Mouse (Mus musculus) stomach, postnatal 0 days (tissue): ENCODE results near the gene Nbea. TPM values are rescaled to one million over a fixed set of nuclear protein-coding genes. Genes with fewer than 3 reads are reported as not detected.

Experiments
- ATAC-seq: fragments of 200-750 bp; cut with Nextera tagmentation; 2 replicates; pipeline ENCODE4 v1.8.0; 2017; ENCODE audit not compliant: low FRiP score, low TSS enrichment
- DNase-seq: peaks from one replicate; pipeline ENCODE4 v3.0.0-alpha.2; 2016; ENCODE audit warnings: low spot score
- H3K27ac ChIP-seq: fragments of 300-500 bp; sonication (generic); replicated peaks from 2 replicates; pipeline ENCODE4 v1.5.1; 2014; ENCODE audit warnings: mild to moderate bottlenecking, control low read depth
- H3K27me3 ChIP-seq: fragments of 300-500 bp; sonication (generic); 2 replicates; pipeline ENCODE4 v1.6.1; 2014; ENCODE audit warnings: low read length; ENCODE audit not compliant: control insufficient read depth, insufficient read depth
- H3K36me3 ChIP-seq: fragments of 300-500 bp; sonication (generic); 2 replicates; pipeline ENCODE4 v1.6.1; 2014; ENCODE audit warnings: low read length, mixed read lengths; ENCODE audit not compliant: control insufficient read depth, insufficient read depth
- H3K4me1 ChIP-seq: fragments of 300-500 bp; sonication (generic); replicated peaks from 2 replicates; pipeline ENCODE4 v1.6.1; 2014; ENCODE audit warnings: antibody characterized with exemption; ENCODE audit not compliant: control insufficient read depth, insufficient read depth
- H3K4me2 ChIP-seq: fragments of 300-500 bp; sonication (generic); replicated peaks from 2 replicates; pipeline ENCODE4 v1.6.1; 2014; ENCODE audit warnings: low read depth, mild to moderate bottlenecking, control low read depth, moderate library complexity
- H3K4me3 ChIP-seq: fragments of 300-500 bp; sonication (generic); 2 replicates; pipeline ENCODE4 v1.5.1; 2014; ENCODE audit warnings: low read depth, low read length, control low read depth
- H3K9ac ChIP-seq: fragments of 300-500 bp; sonication (generic); 2 replicates; pipeline ENCODE4 v1.6.1; 2014; ENCODE audit warnings: mild to moderate bottlenecking, low read length, control low read depth, mixed read lengths
- H3K9me3 ChIP-seq: fragments of 300-500 bp; sonication (generic); 2 replicates; pipeline ENCODE4 v1.6.1; 2016; ENCODE audit warnings: low read length; ENCODE audit not compliant: control insufficient read depth
- CTCF ChIP-seq: IDR thresholded peaks from 2 replicates; pipeline ENCODE4 v1.5.1; 2016; ENCODE audit warnings: antibody characterized with exemption, low read depth, mild to moderate bottlenecking, moderate library complexity
- EP300 ChIP-seq: optimal IDR thresholded peaks from 2 replicates; pipeline ENCODE3; 2016; ENCODE audit warnings: antibody characterized with exemption
- WGBS: fragments of 180-500 bp; shearing (Covaris S2); extraction: QIAGEN DNeasy Blood & Tissue Kit; methylation state at CpG from one replicate; pipeline ENCODE4 v1.1.7; 2014; 5-methylcytosine and 5-hydroxymethylcytosine counted together
- polyA plus RNA-seq: library from polyadenylated mRNA; unstranded; fragments of >200 nt; fragmentation: Nextera tagmentation; extraction: Ambion mirVana; gene quantifications from 2 replicates; pipeline ENCODE4 v1.2.1, GENCODE M21; 2015

Gene Nbea
- polyA plus RNA-seq, 1 experiment from 2014 or later, result 4.3 TPM

DNA sequence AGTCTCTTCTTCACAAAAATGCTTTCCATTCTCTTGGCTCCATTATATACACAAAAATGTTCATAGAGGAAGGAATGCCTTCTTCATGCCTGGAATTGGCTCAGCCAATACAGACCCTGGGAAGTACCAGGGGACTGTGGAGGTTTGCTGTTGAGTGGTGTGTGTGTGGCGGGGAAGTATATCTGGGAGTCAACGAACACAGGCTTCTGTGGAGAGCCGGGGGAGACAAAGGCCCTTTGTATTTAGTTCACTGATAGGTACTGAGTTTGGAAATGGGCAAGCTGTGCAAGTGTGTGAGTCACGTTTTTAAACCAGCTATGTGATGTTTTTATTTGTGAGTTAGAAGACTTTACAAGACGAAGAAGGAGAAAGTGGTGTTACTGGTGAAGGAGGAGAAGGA, 517.6 kb downstream of the Nbea start:
- no peak for ATAC-seq
- H3K4me3 ChIP-seq, result no peak overlapping the region
- no peak overlapping the region for H3K9ac ChIP-seq
- H3K27me3 ChIP-seq, result no peaks in the 10 kb centered on the region
- TF ChIP-seq CTCF (no peak), EP300 (no peak)
- WGBS, result 64% methylated on average over 5 of the region's 5 CpGs
- no peak overlapping the region for H3K27ac ChIP-seq
- no peak for DNase-seq
- no peak overlapping the region for H3K4me2 ChIP-seq
- H3K36me3 ChIP-seq, result no peaks in the 10 kb centered on the region
- H3K4me1 ChIP-seq, result no peaks in the 10 kb centered on the region
- no peaks in the 10 kb centered on the region for H3K9me3 ChIP-seq

DNA sequence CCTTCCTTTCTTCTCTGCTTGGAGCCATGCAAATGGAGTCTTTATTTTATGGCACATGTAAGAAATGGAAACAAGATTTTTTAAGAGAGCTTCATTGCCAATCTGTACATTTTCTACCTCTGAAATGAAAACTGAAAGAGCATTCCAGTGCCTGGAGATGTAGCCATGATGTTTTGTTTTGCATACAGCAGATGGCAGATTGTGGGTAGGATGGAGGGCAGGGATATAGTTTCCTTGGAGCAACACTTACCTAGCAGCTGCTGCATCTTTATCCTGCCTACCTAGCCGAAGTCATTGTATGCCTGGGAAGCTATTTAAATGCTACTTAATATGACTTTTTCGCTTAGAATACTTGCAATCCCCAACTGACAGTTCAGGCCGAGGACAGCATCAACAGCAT, 518.8 kb downstream of the Nbea start:
- TF ChIP-seq CTCF (no peak), EP300 (no peak)
- Histone ChIP-seq H3K27ac (no peak overlapping the region), H3K9ac (no peak overlapping the region), H3K36me3 (no peaks in the 10 kb centered on the region), H3K4me1 (no peaks in the 10 kb centered on the region), H3K27me3 (no peaks in the 10 kb centered on the region), H3K4me2 (no peak overlapping the region), H3K4me3 (no peak overlapping the region), H3K9me3 (no peaks in the 10 kb centered on the region)
- ATAC-seq (no peak), DNase-seq (no peak)
- 89% methylated on average over 3 of the region's 3 CpGs for WGBS

GRCm38 (mm10) chr3:55661678-55662445, 521.6 kb downstream of the Nbea start:
- Histone ChIP-seq H3K9ac (no peak overlapping the region), H3K9me3 (no peaks in the 10 kb centered on the region), H3K27ac (no peak overlapping the region), H3K36me3 (no peaks in the 10 kb centered on the region), H3K4me1 (no peaks in the 10 kb centered on the region), H3K4me2 (no peak overlapping the region), H3K27me3 (no peaks in the 10 kb centered on the region), H3K4me3 (no peak overlapping the region)
- WGBS, result 37% methylated on average over 9 of the region's 9 CpGs
- peak; percentile 59 for DNase-seq
- TF ChIP-seq EP300 (no peak), CTCF (no peak)
- no peak for ATAC-seq

DNA sequence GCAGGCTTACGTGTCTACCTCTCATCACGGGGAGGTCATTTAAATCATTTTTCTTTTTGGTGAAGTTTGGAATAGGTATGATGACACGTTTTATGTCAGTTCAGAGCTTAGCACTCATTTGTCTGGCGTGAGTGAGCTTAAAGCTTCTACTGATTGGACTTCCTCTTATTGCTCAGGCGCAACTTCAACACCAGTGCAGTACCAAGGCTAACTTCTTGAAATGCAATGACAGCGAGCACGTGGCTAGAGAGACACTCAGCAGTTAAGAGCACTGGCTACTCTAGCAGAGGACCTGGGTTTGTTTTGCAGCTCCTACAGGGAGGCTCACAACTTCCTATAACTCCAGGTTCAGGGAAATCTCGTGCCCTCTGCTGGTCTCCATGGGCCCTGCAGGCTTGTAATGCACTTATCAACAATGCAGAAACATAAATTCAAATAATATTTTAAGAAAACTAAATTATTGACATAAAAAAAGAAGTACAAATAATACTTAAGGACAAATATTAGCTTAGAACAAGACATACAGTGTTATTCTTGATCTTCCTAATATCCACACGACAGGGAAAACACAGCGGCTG, 523.2 kb downstream of the Nbea start:
- no peak for DNase-seq
- no peaks in the 10 kb centered on the region for H3K9me3 ChIP-seq

DNA sequence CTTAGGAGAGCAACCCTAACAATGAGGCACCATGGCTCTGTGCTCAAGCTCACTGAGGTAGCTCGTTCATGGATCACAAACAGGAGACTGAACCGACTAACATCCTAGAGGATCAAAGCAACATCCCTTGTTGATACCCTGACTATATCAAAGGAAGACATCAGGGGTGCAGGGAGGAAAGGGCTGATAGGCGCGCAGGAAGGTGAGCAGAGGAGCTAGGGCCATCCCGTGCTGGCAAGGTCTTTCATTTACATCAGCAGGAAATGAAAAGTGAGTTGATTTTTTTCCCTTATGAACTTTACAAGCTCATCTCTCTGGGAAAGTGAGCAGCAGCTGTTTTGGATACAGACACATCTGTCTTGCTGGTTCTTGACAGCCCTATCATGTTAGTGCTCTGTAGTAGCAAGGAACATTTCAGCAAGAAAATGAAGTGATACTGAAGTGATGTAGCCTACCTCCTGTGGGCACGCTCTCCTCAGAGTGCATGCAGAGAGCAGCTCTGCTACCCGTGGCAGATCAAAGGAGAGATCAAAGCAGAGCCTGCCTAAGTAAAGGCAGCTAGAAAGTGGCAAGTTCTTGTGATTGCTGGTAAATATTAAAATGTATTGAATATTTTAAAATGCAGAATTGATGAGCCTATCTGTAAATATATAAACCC, 523.8 kb downstream of the Nbea start:
- Histone ChIP-seq H3K4me2 (no peak overlapping the region), H3K4me1 (no peaks in the 10 kb centered on the region), H3K9me3 (no peaks in the 10 kb centered on the region), H3K4me3 (no peak overlapping the region), H3K9ac (no peak overlapping the region), H3K27me3 (no peaks in the 10 kb centered on the region), H3K27ac (no peak overlapping the region), H3K36me3 (no peaks in the 10 kb centered on the region)
- WGBS, result 57% methylated on average over 7 of the region's 7 CpGs
- no peak for ATAC-seq
- DNase-seq, result no peak
- TF ChIP-seq CTCF, result no peak
- TF ChIP-seq EP300, result no peak

More for the DNA sequence above, 523.2 kb downstream of the Nbea start:
- H3K4me1 ChIP-seq, result no peaks in the 10 kb centered on the region
- H3K36me3 ChIP-seq, result no peaks in the 10 kb centered on the region
- no peak overlapping the region for H3K9ac ChIP-seq
- H3K4me3 ChIP-seq, result no peak overlapping the region
- H3K27me3 ChIP-seq, result no peaks in the 10 kb centered on the region
- no peak overlapping the region for H3K4me2 ChIP-seq
- 86% methylated on average over 10 of the region's 10 CpGs for WGBS
- H3K27ac ChIP-seq, result no peak overlapping the region
- ATAC-seq, result no peak
- no peak for TF ChIP-seq EP300
- TF ChIP-seq CTCF, result peak; percentile 54

GRCm38 (mm10) chr3:55652321-55652720, 531.2 kb downstream of the Nbea start:
- Histone ChIP-seq H3K9ac (no peak overlapping the region), H3K4me3 (no peak overlapping the region), H3K9me3 (no peaks in the 10 kb centered on the region), H3K27ac (peak overlapping the region; percentile 35; the same call in 1 of the 2 replicates), H3K4me1 (no peaks in the 10 kb centered on the region), H3K36me3 (no peaks in the 10 kb centered on the region), H3K27me3 (no peaks in the 10 kb centered on the region), H3K4me2 (no peak overlapping the region)
- TF ChIP-seq EP300 (no peak), CTCF (no peak)
- ATAC-seq, result no peak
- 66% methylated on average over 2 of the region's 2 CpGs for WGBS
- DNase-seq, result no peak
